Mouse (Mus musculus) forebrain, embryonic 11.5 days (tissue): ENCODE measurements around the gene Slc25a19. TPM values are rescaled to one million over a fixed set of nuclear protein-coding genes. Genes with fewer than 3 reads are reported as not detected.

ENCODE experiments used
- polyA plus RNA-seq: library from polyadenylated mRNA; unstranded; fragments of >200 nt; fragmentation: Nextera tagmentation; extraction: Ambion mirVana; gene quantifications from 2 replicates; pipeline ENCODE4 v1.2.1, GENCODE M21; 2014

Slc25a19 gene
- polyA plus RNA-seq, 1 experiment from 2014 or later: 26.4 TPM

Other genes starting within 250 kb of the Slc25a19 start
- gene Cdr2l, start 246.4 kb downstream of the Slc25a19 start, polyA plus RNA-seq: 29.0 and 29.7 TPM in 2 replicates
- gene Mrpl58, start 224.5 kb downstream of the Slc25a19 start, polyA plus RNA-seq: 253 and 265 TPM in 2 replicates
- 814 TPM in 2 replicates for gene Atp5h, start 208.3 kb downstream of the Slc25a19 start, polyA plus RNA-seq
- 24.5 and 27.1 TPM in 2 replicates for gene Kctd2, start 208.2 kb downstream of the Slc25a19 start, polyA plus RNA-seq
- 0.16 and 0.23 TPM in 2 replicates for gene Trim80, start 187.8 kb downstream of the Slc25a19 start, polyA plus RNA-seq
- 0.16 and 0.24 TPM in 2 replicates for gene Slc16a5, start 165.8 kb downstream of the Slc25a19 start, polyA plus RNA-seq
- 8.9 and 9.7 TPM in 2 replicates for gene Armc7, start 152.6 kb downstream of the Slc25a19 start, polyA plus RNA-seq
- gene Nt5c, start 136.4 kb downstream of the Slc25a19 start, polyA plus RNA-seq: 72.6 and 78.5 TPM in 2 replicates
- 961 and 989 TPM in 2 replicates for gene Jpt1, start 113.9 kb downstream of the Slc25a19 start, polyA plus RNA-seq
- 1,384 and 1,509 TPM in 2 replicates for gene Sumo2, start 92.0 kb downstream of the Slc25a19 start, polyA plus RNA-seq
- gene Nup85, start 63.9 kb downstream of the Slc25a19 start, polyA plus RNA-seq: 236 and 245 TPM in 2 replicates
- 93.9 and 95.3 TPM in 2 replicates for gene Mrps7, start 24.4 kb downstream of the Slc25a19 start, polyA plus RNA-seq
- 36.5 and 37.1 TPM in 2 replicates for gene Gga3, start 24.2 kb downstream of the Slc25a19 start, polyA plus RNA-seq
- 19.2 and 22.6 TPM in 2 replicates for gene Mif4gd, start 15.3 kb downstream of the Slc25a19 start, polyA plus RNA-seq
- gene Grb2, start 80.3 kb upstream of the Slc25a19 start, polyA plus RNA-seq: 63.0 and 71.4 TPM in 2 replicates
- gene Tmem94, start 137.1 kb upstream of the Slc25a19 start, polyA plus RNA-seq: 25.9 and 28.9 TPM in 2 replicates
- 20.4 and 21.2 TPM in 2 replicates for gene Caskin2, start 185.3 kb upstream of the Slc25a19 start, polyA plus RNA-seq
- 29.4 and 33.4 TPM in 2 replicates for gene Tsen54, start 186.4 kb upstream of the Slc25a19 start, polyA plus RNA-seq
- 3.9 and 5.5 TPM in 2 replicates for gene Llgl2, start 195.8 kb upstream of the Slc25a19 start, polyA plus RNA-seq
- gene Myo15b, start 230.1 kb upstream of the Slc25a19 start, polyA plus RNA-seq: 0.16 TPM in 1 of 2 replicates, not detected in the other